Mouse (Mus musculus): ENCODE measurements at regions not wholly inside any gene's neighbourhood (a gene's known extent, or its start where the extent isn't known, plus 50 kb on each side); places are given as distances from the start of the nearest gene placed in this dataset.

DNA sequence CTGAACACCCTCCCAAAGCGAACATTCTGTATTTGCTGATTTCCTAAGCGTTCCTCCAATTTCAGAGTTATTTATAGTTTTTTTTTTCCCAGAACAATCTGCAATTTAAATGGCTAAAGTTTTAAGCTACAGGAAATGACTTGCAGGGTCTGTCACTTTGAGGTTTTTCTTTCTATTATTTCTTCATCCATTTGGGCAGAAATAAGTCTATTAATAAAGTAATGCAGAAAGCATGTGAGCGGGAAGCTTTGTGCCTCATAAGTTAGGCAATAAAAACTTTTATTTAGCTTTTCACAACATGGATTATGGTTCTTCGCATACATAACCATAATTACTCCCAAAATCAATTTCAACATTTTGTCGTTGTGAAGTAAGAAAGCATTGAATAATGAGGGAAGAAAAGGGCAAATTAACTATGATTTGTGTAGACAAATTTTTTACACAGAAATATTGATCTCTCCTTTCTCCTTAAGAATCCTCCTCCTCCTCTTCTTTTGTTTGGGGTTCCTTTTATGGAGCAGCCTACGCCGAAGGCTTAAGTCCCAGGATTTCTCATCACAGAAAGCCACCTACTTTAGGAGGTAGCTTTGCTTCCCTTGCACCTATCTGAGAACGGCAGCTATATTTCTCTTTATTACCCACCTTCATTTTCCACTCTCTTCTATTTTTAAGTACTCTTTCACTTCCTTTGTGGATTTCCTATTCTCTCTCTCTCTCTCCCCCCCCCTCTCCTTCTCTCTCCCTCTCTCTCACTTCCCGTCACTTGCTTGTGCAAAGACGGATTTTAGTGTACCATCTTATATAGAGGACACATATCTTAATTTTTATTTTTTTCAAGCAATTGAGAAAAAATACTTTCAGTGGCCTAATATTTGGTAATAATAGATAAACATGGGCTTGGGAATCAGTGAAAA lies 128.6 kb upstream of the Gm4301 start:
- no peak for TF ChIP-seq CTCF (conservative IDR thresholded peaks at IDR 0.05; ENCODE audit: low read length)
- TF ChIP-seq POU5F1 (IDR thresholded peaks at IDR 0.05; ENCODE audit: borderline replicate concordance, low read length), result no peak
